Mouse (Mus musculus): ENCODE measurements around the gene Ap2s1.
A peak's percentile ranks its signal among the peaks of the same experiment; 100 is the strongest.
"Not testable (repeated sequence)": the region's sequence is repeated elsewhere in the genome, so short reads cannot be mapped to it uniquely, and the experiment has no call there.

The Ap2s1 gene

DNA sequence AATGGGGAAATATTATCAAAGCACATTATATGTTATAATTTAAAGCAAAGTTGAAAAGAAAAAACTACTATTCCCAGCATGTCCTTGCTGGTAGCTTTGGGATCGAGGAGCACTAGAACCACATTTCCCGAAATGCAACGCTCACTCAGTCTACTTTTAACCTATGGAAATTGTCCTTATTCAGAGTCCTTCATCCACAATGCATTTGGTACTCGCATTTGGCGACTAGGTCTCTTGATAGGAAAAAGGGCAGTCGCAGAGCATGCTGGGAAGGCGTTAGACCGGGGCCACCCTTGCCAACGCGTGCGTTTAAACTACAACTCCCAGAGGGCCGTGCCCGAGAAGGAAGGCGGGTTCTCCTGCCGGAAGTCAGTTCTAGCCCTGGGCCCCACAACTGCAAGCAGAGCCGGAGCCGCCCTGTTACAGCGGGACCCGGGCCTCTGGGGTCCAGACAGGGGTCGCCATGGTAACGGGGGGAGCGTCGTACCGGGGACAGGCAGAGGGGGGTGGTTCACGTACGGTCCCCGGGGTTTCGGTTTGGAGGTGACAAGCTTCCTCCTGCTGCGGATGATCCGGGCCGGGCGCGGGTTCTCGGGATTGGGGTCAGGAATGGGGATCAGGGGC, at the start of gene Ap2s1:
Gene Ap2s1 (plus strand): TSS at position 338 of the 624 bp plus-strand sequence.
- DNase-seq (ENCODE audit: low read depth, low spot score), result peak; percentile 95

DNA sequence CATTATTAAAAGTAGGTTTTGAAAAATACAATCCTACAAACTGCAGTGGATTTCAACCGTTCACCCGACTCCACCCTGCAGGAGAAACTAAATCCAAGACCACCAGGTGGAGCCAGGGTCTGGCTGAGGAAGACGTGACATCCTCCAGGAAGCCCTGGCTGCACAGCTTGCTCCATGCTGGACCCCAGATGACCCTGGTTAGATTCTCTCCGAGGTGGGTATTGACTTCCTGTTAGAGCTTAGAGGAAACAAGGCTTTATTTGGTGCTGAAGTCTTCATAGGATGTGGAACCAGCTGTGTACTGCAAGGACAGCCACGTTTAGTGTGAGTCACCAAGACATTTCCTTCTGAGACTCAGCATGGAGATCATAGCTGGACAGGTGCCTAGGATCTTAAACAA, 49.0 kb upstream of the Ap2s1 start:
- DNase-seq (ENCODE audit: low read depth, low spot score), result no peak

DNA sequence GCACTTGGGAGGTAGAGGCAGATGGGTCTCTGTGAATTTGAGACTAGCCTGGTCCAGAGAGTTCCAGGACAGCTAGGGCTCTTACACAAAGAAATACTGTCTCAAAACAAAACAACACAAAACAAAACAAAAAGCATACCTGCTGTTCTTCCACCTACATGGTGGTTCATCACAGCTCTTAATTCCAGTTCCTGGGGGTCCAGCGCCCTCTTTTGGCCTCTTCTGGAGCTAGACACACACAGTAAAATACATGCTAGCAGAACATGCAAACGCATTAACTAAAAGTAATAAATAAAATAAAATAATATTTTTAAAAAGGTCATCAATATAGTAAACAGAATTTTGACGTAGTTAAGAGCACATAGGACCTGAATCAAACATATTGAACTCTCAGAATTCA, 43.2 kb upstream of the Ap2s1 start:
- peak; percentile 31 for DNase-seq (ENCODE audit: low read depth, low spot score)

DNA sequence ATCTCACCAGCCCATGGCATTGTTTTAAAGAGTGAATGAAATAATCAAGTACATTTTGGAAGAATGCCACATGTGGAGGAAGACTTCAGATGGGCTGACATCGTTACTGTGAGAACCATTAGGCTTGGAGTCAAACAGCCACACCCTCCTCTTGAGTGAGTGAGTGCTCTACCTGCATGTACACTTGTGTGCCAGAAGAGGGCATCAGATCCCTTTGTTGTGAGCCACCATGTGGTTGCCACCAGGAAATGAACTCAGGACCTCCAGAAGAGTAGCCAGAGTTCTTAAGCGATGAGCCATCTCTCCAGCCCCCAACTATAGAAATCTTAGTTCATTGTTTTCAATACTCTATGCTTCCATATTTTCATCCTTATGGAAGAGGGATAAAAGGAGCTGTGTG, 39.2 kb upstream of the Ap2s1 start:
- DNase-seq (ENCODE audit: low read depth, low spot score), result peak; percentile 65

DNA sequence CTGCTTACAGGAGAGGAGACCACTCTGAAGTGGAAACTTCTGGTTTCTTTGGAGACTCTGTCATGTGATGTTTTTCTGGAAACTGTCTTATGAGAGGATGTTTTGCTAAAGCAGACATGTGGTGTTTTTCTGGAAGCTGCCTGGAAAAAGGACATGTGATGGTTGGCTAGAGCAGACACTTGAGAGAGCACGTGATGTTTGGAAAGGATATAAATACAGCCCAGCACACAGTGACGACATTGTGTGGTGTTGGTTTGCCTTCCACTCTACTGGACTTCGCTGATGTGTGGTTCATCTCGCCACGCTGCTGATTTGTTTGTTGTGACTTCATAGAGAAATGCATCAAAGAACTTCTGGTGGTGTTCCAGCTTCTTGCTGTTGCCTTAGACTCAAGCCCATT, 37.6 kb upstream of the Ap2s1 start:
- no peak for DNase-seq (ENCODE audit: low read depth, low spot score)

DNA sequence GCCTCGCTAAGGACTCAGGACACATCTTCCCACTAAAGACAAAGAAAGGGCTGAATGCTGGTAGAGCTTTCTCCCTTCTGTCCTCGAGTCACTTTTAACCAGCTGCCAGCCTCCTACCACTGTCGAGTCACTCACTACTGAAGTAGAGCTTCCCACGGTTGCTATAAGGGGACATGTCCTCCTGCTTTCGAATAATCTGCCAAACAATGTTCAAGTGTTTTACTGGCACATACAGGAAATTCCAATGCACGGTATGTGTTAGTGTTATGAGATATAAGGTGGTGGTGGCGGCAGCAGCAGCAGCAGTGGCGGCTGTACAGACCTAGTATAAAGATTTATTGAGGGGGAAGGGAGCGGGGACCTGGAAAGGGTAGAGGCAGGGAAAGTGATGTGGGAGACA, 31.8 kb upstream of the Ap2s1 start:
- no peak for DNase-seq (ENCODE audit: low read depth, low spot score)

DNA sequence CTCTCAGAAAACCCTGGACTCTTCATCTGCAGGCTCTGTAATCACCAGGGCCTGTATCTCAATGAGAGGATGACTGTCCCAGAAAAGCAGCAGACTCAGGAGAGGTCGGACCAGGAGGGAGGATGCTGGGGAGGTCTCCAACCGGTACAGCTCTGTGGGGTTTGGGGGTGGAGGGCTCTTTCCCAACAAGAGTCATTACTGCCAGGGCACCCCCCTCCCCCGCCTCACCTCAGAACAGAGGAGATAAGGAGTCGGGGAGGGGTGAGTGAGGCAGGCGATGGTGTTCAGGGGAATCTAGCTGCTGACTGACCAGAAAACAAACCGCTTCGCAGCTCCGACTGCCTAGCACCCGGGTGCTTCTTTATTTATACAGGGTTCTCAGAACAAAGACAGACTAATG, 30.0 kb upstream of the Ap2s1 start:
- DNase-seq (ENCODE audit: low read depth, low spot score), result no peak

DNA sequence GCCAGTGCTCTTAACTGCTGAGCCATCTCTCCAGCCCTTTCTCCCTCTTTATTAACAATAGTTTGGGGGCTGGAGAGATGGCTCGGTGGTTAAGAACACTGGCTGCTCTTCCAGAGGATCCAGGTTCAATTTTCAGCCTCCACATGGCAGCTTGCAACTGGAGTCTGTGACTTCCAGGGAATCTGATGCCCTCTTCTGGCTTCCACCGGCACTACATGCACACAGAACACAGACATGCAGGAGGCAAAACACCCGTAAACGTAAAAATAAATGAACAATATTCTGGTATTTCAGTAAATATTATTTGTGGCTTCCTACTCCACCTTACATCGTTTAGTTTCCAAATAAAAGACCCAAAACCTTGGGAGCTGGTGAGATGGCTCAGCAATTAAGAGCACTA, 27.6 kb upstream of the Ap2s1 start:
- no peak for DNase-seq (ENCODE audit: low read depth, low spot score)

DNA sequence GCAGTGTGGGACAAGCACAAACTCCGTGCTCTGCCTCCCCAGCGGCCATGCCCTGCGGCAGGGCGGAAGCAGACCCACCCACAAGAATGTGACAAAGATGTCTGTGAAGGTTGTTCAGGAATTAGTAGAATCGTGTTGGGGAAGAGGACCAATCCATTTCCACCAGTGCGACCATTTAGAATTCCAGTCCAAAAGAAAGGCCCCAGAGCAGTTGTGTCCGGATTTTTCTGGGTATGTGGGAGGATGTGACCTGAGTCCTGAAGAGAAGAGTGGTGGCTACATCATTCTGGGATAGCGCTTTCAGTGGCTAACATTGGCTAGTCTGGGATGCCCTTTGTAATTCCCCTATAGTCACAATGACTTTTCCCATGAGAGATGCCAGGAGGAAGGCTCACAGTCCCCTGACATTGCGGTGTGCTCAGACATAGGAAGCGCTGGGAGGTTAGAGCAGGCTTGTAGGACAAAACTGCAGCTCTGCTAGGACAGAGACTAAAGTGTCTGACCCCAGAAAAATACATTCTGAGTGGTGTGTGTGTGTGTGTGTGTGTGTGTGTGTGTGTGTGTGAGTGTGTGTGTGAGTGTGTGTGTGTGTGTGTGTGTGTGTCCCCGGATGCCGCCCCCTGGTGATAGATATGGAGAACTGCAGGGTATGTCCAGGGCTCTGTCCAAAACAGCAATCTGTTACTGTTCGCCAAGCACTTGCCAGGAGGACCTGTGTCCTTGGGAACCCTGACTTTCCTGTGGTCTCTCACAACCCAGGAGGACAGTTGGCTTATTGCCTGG, 25.4 kb upstream of the Ap2s1 start:
- no peak for DNase-seq (ENCODE audit: low read depth, low spot score)

DNA sequence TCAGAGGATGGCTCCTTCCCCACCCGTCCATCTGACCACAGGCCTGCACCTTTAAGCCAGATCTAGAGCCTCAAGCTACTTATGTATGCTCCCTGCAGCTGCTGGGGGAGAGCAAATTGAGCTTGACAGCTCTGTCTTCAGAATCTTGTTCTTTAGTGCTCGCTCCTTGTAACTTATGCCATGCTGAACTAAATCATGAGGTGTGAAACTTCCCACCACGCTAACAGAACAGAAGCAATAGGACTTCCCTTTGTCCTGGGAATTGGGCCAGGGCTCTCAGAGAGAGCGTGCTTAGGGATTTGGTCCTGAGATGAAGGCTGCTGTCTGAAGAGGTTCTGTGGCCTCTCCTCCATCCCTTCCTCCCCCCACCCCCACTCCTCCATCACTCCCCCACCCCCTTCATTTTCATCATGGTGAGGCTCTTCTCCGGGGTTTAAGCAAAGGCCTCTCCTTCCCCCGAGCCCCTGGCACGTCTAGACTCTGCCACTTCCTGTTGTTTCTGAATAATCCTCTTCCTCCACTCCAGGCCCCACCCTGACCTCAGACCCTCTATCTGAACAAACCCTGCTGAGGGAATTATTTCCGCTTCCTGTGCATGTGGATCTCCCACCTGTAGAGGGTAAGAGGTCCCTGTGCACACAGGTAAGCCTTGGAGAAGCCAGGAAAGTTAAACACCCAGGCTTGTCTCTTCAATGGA, 21.6 kb upstream of the Ap2s1 start:
- peak; percentile 23 for DNase-seq (ENCODE audit: low read depth, low spot score)

DNA sequence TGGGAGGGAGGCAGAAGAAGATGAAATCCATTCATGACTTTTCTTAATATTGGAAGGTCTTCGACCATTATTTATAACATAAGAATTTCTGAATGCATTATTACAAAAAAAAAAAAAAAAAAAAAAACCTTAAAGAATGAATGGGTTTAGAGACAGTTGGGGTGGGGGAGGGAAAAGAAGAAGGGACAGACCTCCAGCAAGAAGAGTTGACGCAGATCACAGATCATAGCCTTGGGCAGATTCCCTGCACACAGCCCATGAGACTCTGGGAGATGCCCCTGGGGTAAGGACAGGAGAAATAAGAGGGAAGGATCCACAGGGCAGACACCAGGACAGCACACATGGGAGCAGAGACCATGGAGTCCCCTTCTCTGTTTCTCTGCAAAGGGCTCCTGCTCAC, 16.6 kb upstream of the Ap2s1 start, which contains the start of gene Ceacam9:
Gene Ceacam9 (plus strand): TSS at position 301 of the 400 bp plus-strand sequence.
- DNase-seq (ENCODE audit: low read depth, low spot score), result no peak

DNA sequence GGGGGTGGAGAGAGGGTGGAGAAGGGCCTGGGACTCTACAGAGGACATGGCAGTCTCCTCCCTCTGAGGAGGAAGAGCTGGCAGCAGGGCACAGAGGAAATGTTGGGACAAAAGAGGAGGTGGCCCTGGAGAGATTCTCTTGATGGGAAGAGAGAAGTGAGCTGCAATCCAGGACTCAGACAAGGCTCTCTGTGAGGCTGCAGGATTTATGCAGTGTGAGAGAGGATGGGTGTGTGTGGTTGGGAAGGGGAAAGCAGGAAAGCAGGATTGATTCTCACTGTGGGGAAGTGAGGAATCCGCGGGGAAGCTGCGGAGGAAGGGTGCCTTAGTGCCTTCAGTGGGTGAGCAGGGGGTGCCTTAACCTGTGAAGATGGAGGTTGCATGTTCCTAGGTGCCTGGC, 15.7 kb upstream of the Ap2s1 start:
- DNase-seq (ENCODE audit: low read depth, low spot score), result not testable (repeated sequence)

DNA sequence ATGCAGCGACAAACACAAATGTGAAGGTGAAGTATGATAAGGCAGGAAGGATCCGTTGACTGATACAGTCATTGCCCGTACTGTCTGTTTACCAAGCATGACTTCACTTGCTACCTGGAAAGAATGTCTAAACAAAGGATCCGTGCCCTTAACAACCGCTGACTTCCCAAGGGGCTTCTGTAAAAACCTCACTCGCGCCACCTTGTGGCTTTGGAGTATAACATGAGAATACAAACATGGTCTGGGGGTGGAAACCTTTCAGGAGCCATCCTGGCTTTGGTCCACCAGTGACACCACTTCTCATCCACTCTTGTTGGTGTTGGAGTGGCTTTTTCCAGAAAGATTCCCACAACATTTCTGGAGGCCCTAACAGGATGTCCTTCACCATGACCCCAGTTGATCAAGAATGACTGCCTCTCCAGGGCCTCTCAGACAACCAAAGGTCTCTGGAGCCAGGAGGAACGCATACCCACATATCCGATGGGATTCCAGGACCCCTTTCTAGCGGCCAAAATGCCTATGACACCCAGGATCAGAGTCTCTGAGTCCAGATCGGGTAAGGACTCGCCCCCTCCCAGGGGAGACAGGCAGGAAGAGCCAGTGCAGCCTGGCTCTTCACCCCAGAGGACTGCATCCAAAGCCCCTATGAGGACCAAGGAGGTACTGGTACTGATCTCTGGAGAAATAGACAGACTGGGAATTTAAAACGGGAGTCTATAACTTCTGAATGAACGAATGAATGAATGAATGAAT, 9.4 kb upstream of the Ap2s1 start:
- peak; percentile 76 for DNase-seq (ENCODE audit: low read depth, low spot score)

DNA sequence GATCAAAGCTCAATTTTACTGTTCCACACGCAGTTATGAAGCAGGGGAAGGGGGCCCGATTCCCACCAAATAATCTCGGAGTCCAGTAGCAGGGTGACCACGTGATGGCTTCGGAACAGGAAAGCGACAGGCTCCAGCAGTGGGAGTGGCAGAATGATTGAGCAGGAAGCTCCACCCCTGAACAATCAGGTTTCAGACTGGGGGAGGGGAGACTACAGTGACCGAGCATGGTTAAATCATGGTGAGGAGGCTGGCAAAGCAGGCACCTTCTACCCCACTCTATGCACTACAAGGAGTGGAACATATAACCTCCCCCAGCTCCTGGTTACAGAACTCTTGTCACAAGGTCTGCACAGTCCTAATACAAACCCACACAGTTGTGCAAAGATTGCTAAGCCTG, 8.6 kb upstream of the Ap2s1 start:
- DNase-seq (ENCODE audit: low read depth, low spot score), result peak; percentile 45

DNA sequence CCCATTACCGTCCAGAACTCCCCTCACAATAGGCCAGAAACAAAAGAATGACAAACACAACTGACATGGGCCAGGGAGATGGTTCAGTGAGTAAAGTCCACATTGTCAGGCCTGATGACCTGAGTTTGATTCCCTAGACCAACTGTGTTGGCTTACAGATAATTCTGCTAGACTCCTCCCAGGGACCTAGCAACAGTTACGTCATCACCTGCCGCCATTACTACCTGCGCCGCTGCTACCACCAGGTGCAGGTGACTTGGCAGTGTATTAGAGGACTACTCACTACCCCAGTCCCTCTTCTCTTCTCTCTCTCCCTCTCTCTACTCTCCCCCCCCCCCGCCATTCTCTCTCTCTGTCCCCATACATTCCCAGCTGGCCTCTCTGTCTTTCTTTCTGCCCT, 7.4 kb upstream of the Ap2s1 start:
- no peak for DNase-seq (ENCODE audit: low read depth, low spot score)

DNA sequence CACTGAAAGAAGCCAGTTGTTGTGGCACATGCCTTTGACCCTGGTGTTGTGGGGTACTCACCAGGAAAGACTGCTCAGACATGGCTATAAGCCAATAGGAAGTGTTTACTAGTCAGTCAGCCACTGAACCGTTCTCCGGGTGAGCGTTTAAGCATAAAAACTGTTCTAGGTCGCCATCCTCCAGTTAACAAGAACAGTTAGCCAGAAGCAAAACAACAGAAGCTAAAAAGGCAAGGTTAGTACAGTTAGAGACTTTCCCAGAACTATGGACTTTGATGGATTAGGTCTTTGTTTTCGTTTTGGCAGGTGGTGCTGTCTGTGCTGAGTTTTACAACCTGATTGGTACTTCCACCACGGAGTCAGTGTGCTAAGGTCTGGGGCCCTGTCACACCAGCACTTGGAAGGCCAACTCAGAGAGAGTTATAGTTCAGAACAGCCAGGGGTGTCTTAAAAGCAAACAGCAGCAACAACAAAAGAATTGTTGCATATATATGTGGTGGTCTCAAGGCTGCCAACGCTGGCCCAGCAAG, 6.3 kb upstream of the Ap2s1 start:
- DNase-seq (ENCODE audit: low read depth, low spot score), result no peak

DNA sequence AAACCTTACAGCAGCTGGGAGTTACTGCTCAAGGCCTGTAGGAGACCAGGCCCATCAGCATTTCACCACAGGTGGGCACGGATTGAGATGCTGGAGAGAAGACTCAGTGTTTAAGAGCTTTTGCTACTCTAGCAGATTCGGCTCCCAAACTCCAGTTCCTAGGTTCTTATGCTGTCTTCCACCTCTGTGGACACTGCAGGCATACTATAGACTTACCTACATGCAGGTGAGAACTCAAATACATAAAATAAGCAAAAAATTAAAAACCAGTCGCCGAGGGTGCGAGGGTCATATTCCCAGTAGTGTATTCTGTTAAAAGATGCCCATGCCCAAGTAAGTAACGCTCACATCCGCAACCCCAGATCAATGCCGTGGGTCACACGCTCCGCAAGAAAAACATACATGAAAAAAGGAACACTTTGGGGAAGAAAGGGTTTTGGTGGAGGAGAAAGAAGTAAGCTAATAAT, 571 bp upstream of the Ap2s1 start:
- DNase-seq (ENCODE audit: low read depth, low spot score), result no peak

DNA sequence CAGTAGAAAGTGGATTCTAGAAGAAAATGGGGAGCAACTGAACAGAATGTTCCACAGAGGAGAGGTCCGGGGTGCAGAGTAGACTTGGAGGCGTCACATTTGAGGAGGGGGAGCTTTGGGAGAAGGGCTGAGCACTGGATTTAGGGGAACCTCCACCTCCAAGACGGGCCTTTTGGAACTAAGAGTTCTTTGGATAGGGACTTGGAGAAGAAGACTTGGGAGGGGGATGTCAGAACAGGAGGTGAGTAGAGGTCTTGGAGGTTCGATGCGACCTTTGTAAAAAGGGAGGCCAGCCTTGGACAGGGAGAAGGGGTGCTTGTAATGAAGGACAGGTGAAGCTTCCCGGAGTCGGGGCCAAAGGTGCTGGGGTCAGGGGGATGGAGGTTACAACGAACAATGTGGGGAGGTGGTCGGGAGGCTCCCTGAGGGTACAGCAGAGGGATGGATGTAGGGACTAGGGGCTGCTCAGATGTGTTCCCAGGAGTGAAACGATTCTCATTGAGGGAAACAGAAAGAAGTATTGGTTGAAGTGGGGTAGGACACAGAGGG, 920 bp downstream of the Ap2s1 start:
- DNase-seq (ENCODE audit: low read depth, low spot score), result no peak

DNA sequence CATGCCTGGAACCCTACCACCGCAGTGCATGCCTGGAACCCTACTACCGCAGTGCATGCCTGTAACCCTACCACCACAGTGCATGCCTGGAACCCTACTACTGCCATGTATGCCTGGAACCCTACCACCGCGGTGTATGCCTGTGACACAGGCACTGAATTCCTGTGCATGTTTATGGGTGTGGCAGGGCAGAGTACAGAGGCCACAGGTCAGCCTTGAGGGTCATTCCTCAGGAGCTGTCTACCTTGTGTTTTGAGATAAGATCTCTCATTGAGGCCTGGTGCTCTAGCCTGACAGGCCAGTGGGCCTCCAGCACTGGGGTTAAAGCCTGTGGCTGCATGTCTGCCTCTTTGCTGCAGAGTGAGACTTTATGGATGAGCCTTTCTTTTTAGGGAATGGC, 7.2 kb downstream of the Ap2s1 start:
- no peak for DNase-seq (ENCODE audit: low read depth, low spot score)

DNA sequence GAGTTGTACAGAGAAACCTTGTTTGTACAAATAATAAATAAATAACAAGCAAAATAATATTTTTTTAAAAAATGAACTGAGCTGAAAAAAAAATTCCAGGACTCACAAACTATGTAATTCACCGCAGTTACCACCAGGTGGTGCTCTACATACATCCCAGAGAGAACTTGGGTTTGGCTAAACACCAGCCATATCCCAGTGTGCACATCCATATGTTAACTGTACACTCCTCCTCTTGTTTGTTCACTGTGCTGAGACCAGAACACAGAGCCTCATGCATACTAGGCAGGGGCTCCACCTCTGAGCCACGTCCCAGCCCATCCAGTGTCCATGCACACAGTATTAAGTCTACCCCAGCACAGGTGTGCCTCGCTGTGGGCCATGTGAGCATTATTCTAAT, 7.9 kb downstream of the Ap2s1 start:
- peak; percentile 64 for DNase-seq (ENCODE audit: low read depth, low spot score)

DNA sequence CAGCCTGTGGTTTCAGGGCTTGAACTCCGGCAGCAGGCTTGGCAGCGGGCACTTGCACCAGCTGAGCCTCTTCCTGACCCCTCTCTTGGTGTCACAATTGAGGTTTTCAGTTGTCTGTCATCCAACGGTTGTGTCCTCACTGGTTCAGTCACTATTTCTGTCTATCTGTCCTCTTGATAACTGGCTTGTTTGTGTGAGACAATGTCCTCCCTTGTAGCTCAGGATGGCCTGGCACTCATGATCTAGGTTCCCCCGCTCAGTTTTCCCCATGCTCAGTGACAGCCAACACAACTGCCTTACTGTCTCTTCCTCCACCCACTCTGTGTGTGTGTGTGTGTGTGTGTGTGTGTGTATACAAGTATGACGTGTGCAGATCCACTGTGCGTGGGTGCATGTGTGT, 9.4 kb downstream of the Ap2s1 start:
- no peak for DNase-seq (ENCODE audit: low read depth, low spot score)

All from CD4-positive helper T cell, adult 2 months (primary cell).